Mouse (Mus musculus) stomach, postnatal 0 days (tissue): Measurements from ENCODE around the gene Gramd4. TPM values are rescaled to one million over a fixed set of nuclear protein-coding genes. Genes with fewer than 3 reads are reported as not detected.

Experiments
- ATAC-seq: fragments of 200-750 bp; cut with Nextera tagmentation; 2 replicates; pipeline ENCODE4 v1.8.0; 2017; ENCODE audit not compliant: low FRiP score, low TSS enrichment
- DNase-seq: peaks from one replicate; pipeline ENCODE4 v3.0.0-alpha.2; 2016; ENCODE audit warnings: low spot score
- H3K27ac ChIP-seq: fragments of 300-500 bp; sonication (generic); replicated peaks from 2 replicates; pipeline ENCODE4 v1.5.1; 2014; ENCODE audit warnings: mild to moderate bottlenecking, control low read depth
- H3K27me3 ChIP-seq: fragments of 300-500 bp; sonication (generic); 2 replicates; pipeline ENCODE4 v1.6.1; 2014; ENCODE audit warnings: low read length; ENCODE audit not compliant: control insufficient read depth, insufficient read depth
- H3K36me3 ChIP-seq: fragments of 300-500 bp; sonication (generic); 2 replicates; pipeline ENCODE4 v1.6.1; 2014; ENCODE audit warnings: low read length, mixed read lengths; ENCODE audit not compliant: control insufficient read depth, insufficient read depth
- H3K4me1 ChIP-seq: fragments of 300-500 bp; sonication (generic); replicated peaks from 2 replicates; pipeline ENCODE4 v1.6.1; 2014; ENCODE audit warnings: antibody characterized with exemption; ENCODE audit not compliant: control insufficient read depth, insufficient read depth
- H3K4me2 ChIP-seq: fragments of 300-500 bp; sonication (generic); replicated peaks from 2 replicates; pipeline ENCODE4 v1.6.1; 2014; ENCODE audit warnings: low read depth, mild to moderate bottlenecking, control low read depth, moderate library complexity
- H3K4me3 ChIP-seq: fragments of 300-500 bp; sonication (generic); 2 replicates; pipeline ENCODE4 v1.5.1; 2014; ENCODE audit warnings: low read depth, low read length, control low read depth
- H3K9ac ChIP-seq: fragments of 300-500 bp; sonication (generic); 2 replicates; pipeline ENCODE4 v1.6.1; 2014; ENCODE audit warnings: mild to moderate bottlenecking, low read length, control low read depth, mixed read lengths
- H3K9me3 ChIP-seq: fragments of 300-500 bp; sonication (generic); 2 replicates; pipeline ENCODE4 v1.6.1; 2016; ENCODE audit warnings: low read length; ENCODE audit not compliant: control insufficient read depth
- CTCF ChIP-seq: IDR thresholded peaks from 2 replicates; pipeline ENCODE4 v1.5.1; 2016; ENCODE audit warnings: antibody characterized with exemption, low read depth, mild to moderate bottlenecking, moderate library complexity
- EP300 ChIP-seq: optimal IDR thresholded peaks from 2 replicates; pipeline ENCODE3; 2016; ENCODE audit warnings: antibody characterized with exemption
- WGBS: fragments of 180-500 bp; shearing (Covaris S2); extraction: QIAGEN DNeasy Blood & Tissue Kit; methylation state at CpG from one replicate; pipeline ENCODE4 v1.1.7; 2014; 5-methylcytosine and 5-hydroxymethylcytosine counted together
- polyA plus RNA-seq: library from polyadenylated mRNA; unstranded; fragments of >200 nt; fragmentation: Nextera tagmentation; extraction: Ambion mirVana; gene quantifications from 2 replicates; pipeline ENCODE4 v1.2.1, GENCODE M21; 2015

Gramd4 gene
- polyA plus RNA-seq, 1 experiment from 2014 or later, result 11.1 TPM

- WGBS, result 78% methylated on average over 20 of the region's 20 CpGs
- H3K27ac ChIP-seq, result no peak overlapping the region; the same call in 1 of the 2 replicates
- H3K27me3 ChIP-seq, result no peaks in the 10 kb centered on the region
- no peaks in the 10 kb centered on the region for H3K9me3 ChIP-seq
- no peaks in the 10 kb centered on the region for H3K4me1 ChIP-seq
- H3K4me2 ChIP-seq, result no peak overlapping the region
- TF ChIP-seq CTCF (no peak), EP300 (no peak)
- no peak for DNase-seq
- ATAC-seq, result no peak
- no peak overlapping the region for H3K4me3 ChIP-seq
- no peak overlapping the region for H3K9ac ChIP-seq
- no peaks in the 10 kb centered on the region for H3K36me3 ChIP-seq
These were observed 18.0 kb downstream of the Gramd4 start for GRCm38 (mm10) chr15:86075305-86076047.

GRCm38 (mm10) chr15:86076048-86076315 is 18.5 kb downstream of the Gramd4 start:
- Histone ChIP-seq H3K9ac (no peak overlapping the region), H3K27ac (no peak overlapping the region; the same call in 1 of the 2 replicates), H3K27me3 (no peaks in the 10 kb centered on the region), H3K4me2 (no peak overlapping the region), H3K9me3 (no peaks in the 10 kb centered on the region), H3K4me1 (no peaks in the 10 kb centered on the region), H3K4me3 (no peak overlapping the region), H3K36me3 (no peaks in the 10 kb centered on the region)
- TF ChIP-seq CTCF (no peak), EP300 (no peak)
- DNase-seq, result no peak
- 77% methylated on average over 2 of the region's 2 CpGs for WGBS
- no peak for ATAC-seq

- 59% methylated on average over 8 of the region's 8 CpGs for WGBS
- TF ChIP-seq CTCF (no peak), EP300 (no peak)
- Histone ChIP-seq H3K36me3 (no peaks in the 10 kb centered on the region), H3K4me3 (no peak overlapping the region), H3K27ac (no peak overlapping the region), H3K27me3 (no peaks in the 10 kb centered on the region), H3K4me2 (no peak overlapping the region), H3K9ac (no peak overlapping the region), H3K4me1 (no peaks in the 10 kb centered on the region), H3K9me3 (no peaks in the 10 kb centered on the region)
- ATAC-seq (no peak), DNase-seq (no peak)
These were observed 18.9 kb downstream of the Gramd4 start for GRCm38 (mm10) chr15:86076378-86076777.

GRCm38 (mm10) chr15:86077934-86078333 is 20.4 kb downstream of the Gramd4 start:
- TF ChIP-seq CTCF, result no peak
- TF ChIP-seq EP300, result no peak
- Histone ChIP-seq H3K4me2 (no peak overlapping the region), H3K27me3 (no peaks in the 10 kb centered on the region), H3K9me3 (no peaks in the 10 kb centered on the region), H3K36me3 (no peaks in the 10 kb centered on the region), H3K4me1 (no peaks in the 10 kb centered on the region), H3K9ac (no peak overlapping the region), H3K27ac (no peak overlapping the region), H3K4me3 (no peak overlapping the region)
- DNase-seq, result no peak
- ATAC-seq, result no peak
- WGBS, result 67% methylated on average over 5 of the region's 5 CpGs

- H3K4me1 ChIP-seq, result no peaks in the 10 kb centered on the region
- no peak overlapping the region for H3K4me3 ChIP-seq
- H3K9ac ChIP-seq, result no peak overlapping the region
- no peak overlapping the region for H3K4me2 ChIP-seq
- no peaks in the 10 kb centered on the region for H3K9me3 ChIP-seq
- DNase-seq, result no peak
- H3K27me3 ChIP-seq, result no peaks in the 10 kb centered on the region
- no peak overlapping the region; the same call in 1 of the 2 replicates for H3K27ac ChIP-seq
- TF ChIP-seq EP300 (no peak), CTCF (no peak)
- WGBS, result 68% methylated on average over 18 of the region's 18 CpGs
- H3K36me3 ChIP-seq, result no peaks in the 10 kb centered on the region
- no peak for ATAC-seq
These were observed 21.2 kb downstream of the Gramd4 start for GRCm38 (mm10) chr15:86078481-86079216.

- no peak overlapping the region for H3K4me2 ChIP-seq
- no peaks in the 10 kb centered on the region for H3K9me3 ChIP-seq
- ATAC-seq (no peak; the same call in 1 of the 2 replicates), DNase-seq (no peak)
- no peaks in the 10 kb centered on the region for H3K4me1 ChIP-seq
- no peaks in the 10 kb centered on the region for H3K36me3 ChIP-seq
- H3K4me3 ChIP-seq, result no peak overlapping the region
- 55% methylated on average over 5 of the region's 5 CpGs for WGBS
- H3K27me3 ChIP-seq, result no peaks in the 10 kb centered on the region
- no peak for TF ChIP-seq EP300
- no peak for TF ChIP-seq CTCF
- H3K9ac ChIP-seq, result no peak overlapping the region
- peak overlapping the region; percentile 13 for H3K27ac ChIP-seq
These were observed 22.0 kb downstream of the Gramd4 start for GRCm38 (mm10) chr15:86079467-86079866.
